Mouse (Mus musculus) stomach, postnatal 0 days (tissue): Measurements from ENCODE around the gene Tgfb1i1.

Source experiments
- CTCF ChIP-seq: IDR thresholded peaks from 2 replicates; pipeline ENCODE4 v1.5.1; 2016; ENCODE audit warnings: antibody characterized with exemption, low read depth, mild to moderate bottlenecking, moderate library complexity
- EP300 ChIP-seq: optimal IDR thresholded peaks from 2 replicates; pipeline ENCODE3; 2016; ENCODE audit warnings: antibody characterized with exemption

DNA sequence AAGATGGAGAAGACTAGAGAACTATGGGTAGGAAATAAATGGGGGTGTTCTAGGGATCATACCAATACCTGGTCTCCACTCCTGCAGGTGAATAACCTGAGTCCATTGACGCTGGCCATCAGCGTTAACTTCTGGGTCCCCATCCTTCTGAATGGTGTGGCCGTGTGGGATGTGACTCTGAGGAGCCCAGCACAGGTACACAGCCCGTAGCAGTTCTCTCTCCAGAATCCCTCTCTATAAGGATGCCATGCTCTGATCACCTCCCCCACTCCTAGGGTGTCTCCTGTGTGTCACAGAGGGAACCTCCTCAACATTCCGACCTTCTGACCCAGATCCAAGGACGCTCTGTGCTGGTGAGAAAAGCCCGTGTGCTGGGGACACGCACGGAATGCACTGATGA lies 43.5 kb upstream of the Tgfb1i1 start:
- no peak for TF ChIP-seq CTCF
- TF ChIP-seq EP300, result no peak
